Mouse (Mus musculus) heart, postnatal 4 days (tissue): ENCODE measurements around the gene Tbc1d30. TPM values are rescaled to one million over a fixed set of nuclear protein-coding genes. Genes with fewer than 3 reads are reported as not detected.

Experiments used
- DNase-seq: peaks from one replicate; pipeline ENCODE4 v3.0.0; 2021
- total RNA-seq, 2 experiments: library from RNA; stranded (reverse); gene quantifications; 2 replicates each; pipeline ENCODE4 v1.2.3; 2021

Gene Tbc1d30
- total RNA-seq, 2 experiments from 2014 or later: 3.7 to 4.9 TPM

DNA sequence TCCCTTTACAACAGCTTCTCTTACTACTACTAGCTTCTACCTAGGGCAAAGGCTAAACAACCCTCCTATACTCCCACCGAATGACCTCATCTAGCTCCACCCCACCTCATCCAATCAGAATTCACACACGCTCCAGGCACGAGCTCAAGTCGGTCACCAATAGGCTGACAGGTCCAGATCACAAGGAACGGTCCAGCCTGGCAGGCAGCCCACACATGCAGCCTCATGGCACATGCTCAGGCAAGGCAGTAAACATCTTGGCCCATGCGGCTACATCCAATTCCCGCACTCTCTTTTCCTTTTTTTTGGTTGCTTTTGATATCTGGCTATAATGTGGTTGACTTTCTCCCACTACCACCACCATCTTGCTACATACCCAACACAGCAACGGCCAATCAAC, 88.9 kb downstream of the Tbc1d30 start:
- DNase-seq: no peak

DNA sequence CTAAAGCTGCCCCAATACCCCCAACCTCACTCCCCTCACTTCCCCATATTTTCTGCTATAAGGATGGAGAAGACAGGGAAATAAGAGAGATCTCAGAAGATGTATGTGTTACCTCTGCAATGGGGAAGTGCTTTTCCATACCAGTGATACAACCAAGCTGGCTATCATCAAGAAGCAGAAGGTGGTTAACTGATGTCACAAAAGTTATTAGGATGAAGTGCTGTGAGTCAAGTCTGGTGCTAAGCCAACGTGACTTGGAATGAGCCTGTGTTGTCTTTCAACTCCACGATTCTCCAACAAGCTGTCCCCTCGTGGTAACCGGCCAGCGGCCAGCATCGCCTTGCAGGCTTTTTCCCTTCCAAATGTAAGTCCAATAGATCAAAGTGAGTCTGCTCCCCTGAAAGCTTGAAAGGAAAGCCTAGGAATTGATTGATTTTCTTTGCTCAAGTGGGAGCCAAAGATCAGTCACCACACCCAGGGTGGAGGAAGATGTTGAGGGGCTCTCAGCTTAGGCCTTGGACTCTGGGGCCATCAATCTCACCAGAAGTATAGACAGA, 90.0 kb downstream of the Tbc1d30 start:
- DNase-seq: no peak

DNA sequence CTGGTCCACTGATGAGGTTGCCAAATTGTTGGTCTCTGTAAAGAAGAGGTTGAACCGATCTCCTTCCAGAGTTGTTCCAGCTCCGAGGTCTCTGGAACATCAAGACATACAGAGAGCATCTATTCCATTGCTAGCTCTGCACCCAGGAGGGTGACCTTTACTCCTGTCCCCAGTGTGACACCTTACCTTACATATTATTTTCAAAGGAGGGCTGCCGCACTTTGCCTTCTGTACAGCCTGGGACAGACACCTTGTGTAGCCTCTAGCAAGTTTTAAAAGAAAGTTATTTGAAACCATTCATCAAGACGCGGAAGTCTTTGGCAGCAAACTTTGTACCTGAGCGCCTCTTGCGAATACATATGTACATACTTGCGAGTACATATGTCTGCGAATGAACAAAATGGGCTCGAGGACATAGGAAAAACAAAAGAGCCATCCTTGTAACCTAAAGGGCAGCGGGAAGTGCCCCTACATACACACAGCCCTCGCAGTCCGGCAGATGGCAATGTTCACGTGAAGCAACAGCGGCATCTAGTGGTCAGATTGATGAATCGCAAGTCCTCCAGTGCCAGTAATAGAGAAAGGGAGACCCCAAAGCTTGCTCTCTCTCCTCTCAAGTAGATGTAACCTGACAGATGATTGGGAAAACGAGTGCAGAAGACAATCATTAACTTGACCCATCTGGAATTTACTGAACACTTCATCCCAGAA, 94.8 kb downstream of the Tbc1d30 start:
- DNase-seq: peak; percentile 82

GRCm38 (mm10) chr10:121255465-121255864, 95.6 kb downstream of the Tbc1d30 start:
- DNase-seq: no peak

- no peak for DNase-seq
These were observed 96.7 kb downstream of the Tbc1d30 start for GRCm38 (mm10) chr10:121254343-121254742.

- no peak for DNase-seq
These were observed 98.3 kb downstream of the Tbc1d30 start for GRCm38 (mm10) chr10:121252781-121253180.

DNA sequence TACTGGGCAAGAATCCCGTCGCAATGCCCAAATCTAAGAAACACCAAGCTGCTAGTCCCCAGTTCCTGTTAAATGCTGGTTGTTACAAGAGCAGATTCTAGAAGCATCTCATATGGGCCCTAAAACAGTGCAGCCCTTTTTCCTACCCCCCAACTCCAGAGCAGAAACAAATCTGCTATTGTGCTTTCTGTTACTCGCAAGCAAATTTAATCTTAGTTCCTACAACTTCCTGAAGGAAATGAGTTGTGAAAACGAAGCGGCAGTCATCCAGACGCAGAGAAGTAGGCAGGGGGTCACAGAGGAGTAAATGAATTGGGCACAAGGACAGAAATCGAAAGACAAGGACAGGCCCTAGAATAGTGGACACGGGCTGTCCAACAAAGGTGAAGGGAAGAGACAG, 99.9 kb downstream of the Tbc1d30 start:
- DNase-seq: no peak

DNA sequence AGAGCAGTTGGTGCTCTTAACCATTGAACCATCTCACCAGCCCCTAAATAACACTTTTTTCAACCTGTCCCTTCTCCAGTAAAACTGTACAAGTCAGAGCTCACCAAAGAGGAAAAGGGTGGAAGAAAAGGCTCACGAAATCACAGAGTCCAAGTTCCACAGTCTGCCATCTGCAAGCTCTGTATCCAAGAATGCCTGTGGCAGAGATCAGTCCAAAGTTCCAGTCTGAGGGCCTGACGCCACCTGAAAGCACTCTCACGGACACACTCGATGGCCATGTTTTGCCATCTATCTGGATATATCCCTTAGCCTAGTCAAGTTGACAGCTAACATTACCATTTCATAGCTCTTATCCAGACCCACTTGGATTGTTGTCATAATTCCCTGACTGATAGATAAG, 101.3 kb downstream of the Tbc1d30 start:
- no peak for DNase-seq

DNA sequence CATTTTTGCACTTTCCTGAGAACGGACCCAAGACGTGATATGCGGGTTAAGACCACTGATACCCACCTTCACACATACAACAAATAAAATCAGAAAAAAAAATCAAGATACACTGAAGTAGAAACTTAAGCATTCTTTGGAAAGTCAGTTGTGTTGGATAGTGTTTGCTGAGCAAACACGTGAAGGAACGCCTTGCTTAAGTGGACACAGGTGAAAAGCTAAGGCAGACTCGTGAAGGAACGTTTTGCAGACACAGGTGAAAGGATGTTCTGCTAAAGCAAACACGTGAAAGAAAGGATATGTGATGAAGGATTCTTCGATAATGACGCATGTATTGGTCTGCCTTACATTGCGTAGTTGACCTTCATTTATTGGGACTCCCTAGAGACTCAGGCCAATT, 103.5 kb downstream of the Tbc1d30 start:
- DNase-seq: no peak

DNA sequence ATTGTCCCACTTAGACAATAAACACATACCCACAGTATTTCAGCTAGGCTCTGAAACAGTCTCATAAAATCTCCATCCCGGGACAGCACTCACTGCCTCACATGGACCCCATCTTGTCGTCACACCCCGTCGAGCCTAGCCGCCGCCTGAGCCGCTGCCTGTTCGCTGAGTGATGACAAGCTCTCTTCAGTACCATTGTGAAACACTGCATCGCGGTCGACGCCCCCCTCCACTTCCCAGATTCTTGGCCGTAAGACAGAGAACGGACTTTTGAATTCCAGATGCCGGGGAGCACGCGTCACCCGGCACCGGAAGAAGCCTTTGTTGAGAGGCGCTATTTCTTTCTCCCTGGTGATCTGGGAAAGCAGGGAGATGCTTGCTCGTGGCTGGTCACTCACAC, 104.1 kb downstream of the Tbc1d30 start:
- DNase-seq: peak; percentile 85

DNA sequence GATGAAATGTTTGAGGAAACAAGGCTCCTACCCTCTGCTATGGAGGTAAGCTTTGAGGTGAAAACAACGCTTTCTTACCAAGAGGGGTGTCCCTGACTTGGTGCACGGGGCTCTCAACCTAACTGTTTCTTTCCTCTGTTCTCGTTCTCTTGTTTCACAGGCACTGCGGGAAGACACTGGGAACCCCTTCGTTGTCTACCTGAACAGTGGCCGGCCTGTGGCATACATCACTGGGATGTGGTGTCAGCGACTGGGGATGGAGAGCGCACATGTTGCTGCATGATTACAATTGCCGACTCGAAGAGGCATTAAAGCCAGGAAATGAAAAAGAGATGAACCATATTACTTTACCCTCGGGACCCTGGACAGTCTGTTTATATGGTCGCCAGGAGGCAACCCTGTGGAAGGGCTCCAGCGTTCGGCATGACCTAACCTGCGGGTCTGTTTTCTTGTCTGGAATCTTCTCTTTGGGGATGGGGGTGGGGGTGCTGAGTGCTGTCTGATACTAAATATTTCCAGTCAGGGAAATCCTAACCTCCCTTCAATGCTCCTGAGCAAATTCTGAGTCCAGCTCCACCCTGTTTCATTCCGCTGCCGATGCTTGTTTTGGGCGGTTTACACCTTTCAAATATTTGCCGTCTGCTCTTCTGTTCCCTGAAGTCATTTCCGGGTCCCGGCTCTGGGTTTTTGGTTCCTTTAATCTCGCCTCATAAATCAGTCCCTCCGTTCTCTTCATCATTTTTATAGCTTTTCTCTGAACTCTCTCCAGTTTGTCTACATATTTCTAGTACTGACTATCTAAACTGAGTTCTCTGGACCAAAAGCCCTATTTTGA, 107.5 kb downstream of the Tbc1d30 start:
- no peak for DNase-seq

- no peak for DNase-seq
These were observed 108.5 kb downstream of the Tbc1d30 start for GRCm38 (mm10) chr10:121242596-121242995.

DNA sequence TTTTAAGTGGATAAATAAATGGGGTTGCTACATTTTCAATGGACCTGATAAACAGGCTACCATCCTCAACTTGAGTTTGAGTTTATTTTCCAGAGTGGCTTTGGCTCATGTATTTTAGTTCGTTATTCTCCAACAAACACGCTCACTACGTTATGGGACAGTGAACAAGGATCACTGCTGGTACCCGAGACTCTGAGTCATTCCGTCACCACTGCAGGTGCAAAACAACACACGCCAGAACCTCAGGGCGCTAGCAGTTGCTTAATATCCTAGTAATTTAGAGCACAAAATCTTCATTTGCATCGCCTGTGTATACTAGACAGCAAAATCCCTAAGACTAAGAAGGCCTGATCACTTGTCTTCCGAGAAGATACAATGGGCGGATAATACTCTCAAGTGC, 112.0 kb downstream of the Tbc1d30 start:
- DNase-seq: no peak

DNA sequence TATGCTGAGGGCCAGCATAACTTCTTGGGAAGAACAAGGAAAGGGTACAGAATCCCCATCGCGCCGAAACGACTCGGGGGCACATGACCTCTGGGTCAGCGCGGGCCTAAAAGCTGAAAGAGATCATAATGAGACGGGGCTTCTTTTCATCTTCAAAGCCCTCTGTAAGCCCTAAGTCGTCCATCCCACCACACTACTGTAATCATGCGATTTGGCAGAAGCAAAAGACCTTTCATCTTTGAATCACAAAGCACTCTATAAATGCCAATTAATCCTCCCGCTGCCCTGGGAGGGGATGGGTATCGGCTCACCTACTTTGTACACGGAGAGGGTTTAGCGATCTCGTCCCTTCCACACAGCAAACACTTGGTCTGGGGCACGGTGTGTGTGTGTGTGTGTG, 112.5 kb downstream of the Tbc1d30 start:
- DNase-seq: no peak

DNA sequence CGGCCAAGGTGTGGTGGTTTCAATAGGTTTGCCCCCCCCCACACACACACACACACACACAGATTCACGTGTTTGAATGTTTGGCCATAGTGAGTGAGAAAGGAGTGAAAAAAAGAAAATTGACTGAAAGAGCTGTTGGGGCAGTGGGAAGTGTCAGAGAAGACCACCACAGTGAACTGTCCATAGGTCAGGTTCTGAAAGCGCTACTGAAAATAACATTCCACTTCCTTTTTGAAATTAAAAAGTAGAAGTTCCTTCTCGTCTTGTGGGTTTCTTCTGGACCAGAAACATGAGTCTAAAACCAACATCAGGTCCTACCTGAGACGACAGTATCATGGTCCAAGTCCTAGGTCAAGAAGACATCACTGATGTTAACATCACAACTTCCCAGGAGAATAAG, 113.7 kb downstream of the Tbc1d30 start:
- no peak for DNase-seq

DNA sequence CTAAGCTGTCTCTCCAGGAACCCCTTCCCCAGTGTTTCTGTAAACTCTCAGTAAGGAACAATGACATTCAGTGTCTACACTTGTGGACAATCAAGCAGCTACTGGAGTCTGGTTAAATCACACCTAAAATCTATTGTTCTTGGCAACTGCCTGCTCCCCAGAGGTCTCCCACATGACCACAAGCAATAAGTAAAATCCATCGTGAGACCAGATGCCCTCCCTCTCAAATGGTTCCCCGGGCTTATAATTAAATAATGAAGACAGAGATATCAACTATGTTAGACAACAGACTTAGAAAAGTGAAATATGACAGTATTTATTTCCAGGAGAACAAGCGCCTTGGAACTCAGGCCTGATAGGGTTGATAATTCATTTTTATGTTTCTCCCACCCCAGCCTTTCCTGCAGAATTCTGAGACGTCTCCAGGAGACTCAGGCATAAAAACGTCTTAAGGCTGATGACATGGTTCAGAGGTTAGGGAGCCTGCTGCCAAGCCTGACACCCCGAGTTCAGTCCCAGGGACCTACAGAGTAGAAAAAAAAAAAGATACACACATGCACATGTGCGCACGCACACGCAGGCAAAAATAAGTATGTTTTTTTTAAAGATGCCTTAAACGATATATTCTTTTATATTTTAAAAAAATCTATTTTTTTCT, 115.8 kb downstream of the Tbc1d30 start:
- DNase-seq: no peak

GRCm38 (mm10) chr10:121234476-121234875, 116.6 kb downstream of the Tbc1d30 start:
- no peak for DNase-seq

- DNase-seq: no peak
These were observed 122.6 kb downstream of the Tbc1d30 start for GRCm38 (mm10) chr10:121228422-121228953.

DNA sequence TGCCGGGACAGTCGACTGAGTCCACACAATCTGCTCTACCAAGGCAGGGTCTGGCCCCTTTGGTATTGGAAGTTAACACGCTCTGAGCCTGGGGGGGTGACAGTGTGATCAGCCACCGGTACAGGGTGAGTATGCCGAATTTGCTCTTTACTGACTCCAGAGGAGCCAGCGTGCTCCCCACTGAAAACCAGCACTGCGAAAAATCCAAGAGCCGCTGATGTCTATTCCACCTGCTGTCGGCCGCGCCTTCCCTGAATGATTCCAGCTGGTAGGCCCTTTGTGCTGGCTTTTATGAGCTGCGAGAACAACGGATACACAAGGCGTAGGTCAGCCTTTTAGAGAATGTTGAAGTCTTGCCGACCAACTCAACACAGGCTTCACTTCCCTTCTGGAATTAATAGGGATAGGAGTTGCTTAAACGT, 123.1 kb downstream of the Tbc1d30 start:
- no peak for DNase-seq

DNA sequence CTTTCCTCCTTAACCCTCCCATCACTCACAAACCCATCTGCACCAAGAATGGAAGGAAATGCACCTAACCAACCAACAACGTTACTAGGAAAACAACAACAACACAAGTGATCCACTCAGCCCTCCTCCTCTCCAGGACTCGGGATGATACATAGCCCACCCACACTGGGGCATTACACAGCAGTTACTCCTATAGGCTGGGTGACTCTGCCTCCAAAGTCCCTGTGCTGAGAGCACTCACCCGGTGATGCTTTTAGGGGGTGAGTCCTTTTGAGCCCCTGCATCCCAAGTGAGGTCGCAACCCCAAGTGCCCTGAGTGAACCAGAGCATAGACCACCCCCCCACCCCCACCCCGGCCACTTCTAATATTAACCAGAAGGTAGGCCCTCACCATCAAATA, 123.7 kb downstream of the Tbc1d30 start:
- DNase-seq: no peak

DNA sequence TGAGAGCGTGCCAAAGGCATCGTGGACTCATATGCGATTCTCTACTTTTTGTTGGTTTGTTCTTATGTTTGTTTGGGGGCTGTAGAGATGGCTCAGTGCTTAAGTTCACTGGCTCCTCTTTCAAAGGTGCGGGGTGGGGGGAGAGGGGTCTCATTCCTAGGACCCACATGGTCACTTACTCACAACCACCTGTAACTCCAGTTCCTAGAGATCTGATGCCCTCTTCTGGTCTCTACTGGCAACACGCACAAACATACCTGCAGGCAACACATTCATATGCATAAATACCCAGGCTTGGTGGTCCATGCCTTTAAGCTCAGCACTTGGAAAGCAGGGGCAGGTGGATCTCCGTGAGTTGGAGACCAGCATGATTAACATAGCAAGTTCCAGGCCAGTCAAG, 125.4 kb downstream of the Tbc1d30 start:
- no peak for DNase-seq

- DNase-seq: no peak
These were observed 128.2 kb downstream of the Tbc1d30 start for GRCm38 (mm10) chr10:121222881-121223280.

DNA sequence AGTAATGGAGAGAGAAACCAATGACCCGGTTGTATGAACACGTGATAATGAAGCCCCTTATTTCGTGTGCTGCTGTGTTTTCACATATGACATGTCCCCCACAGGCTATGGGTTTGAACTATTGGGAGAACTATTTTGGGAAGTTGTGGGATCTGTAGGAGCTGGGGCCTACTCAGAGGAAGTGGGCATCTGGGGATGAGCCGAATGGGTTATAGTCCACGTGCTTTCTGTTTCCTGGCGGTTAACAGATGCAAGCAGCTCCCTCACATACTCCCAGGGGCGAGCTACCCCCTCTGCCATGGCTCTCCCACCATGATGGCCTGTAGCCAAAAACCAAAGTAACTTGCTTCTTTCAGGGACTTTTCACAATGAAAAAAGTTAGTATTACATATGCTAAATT, 132.5 kb downstream of the Tbc1d30 start:
- no peak for DNase-seq
